Mouse (Mus musculus) monocyte, adult 2 months (primary cell): ENCODE data around the gene Dlg2.
"Not testable (repeated sequence)": the region's sequence is repeated elsewhere in the genome, so short reads cannot be mapped to it uniquely, and the experiment has no call there.

ENCODE experiments used
- DNase-seq, 2 experiments: peaks; one replicate each; pipeline ENCODE4 v3.0.0; 2022; ENCODE audit warnings: low spot score in 2 of 2, low read depth in 1 of 2

Gene Dlg2

GRCm38 (mm10) chr7:90825640-90826039 lies 349.2 kb downstream of the Dlg2 start:
- no peak for DNase-seq

- DNase-seq, result no peak
Observed at GRCm38 (mm10) chr7:90841276-90841675, 364.8 kb downstream of the Dlg2 start.

GRCm38 (mm10) chr7:90843345-90844293 lies 367.1 kb downstream of the Dlg2 start:
- no peak for DNase-seq

- DNase-seq, result not testable (repeated sequence)
Observed at GRCm38 (mm10) chr7:90876796-90877195, 400.3 kb downstream of the Dlg2 start.

- no peak for DNase-seq
Observed at GRCm38 (mm10) chr7:90882740-90883139, 406.3 kb downstream of the Dlg2 start.

GRCm38 (mm10) chr7:90886396-90887006 lies 410.0 kb downstream of the Dlg2 start:
- DNase-seq, result no peak

- no peak for DNase-seq
Observed at GRCm38 (mm10) chr7:90887007-90887720, 410.7 kb downstream of the Dlg2 start.

GRCm38 (mm10) chr7:90927441-90927840 lies 451.0 kb downstream of the Dlg2 start:
- DNase-seq, result no peak

GRCm38 (mm10) chr7:90940726-90941125 lies 464.3 kb downstream of the Dlg2 start:
- DNase-seq, result no peak

GRCm38 (mm10) chr7:90947073-90947472 lies 470.6 kb downstream of the Dlg2 start:
- no peak for DNase-seq

- DNase-seq, result no peak
Observed at GRCm38 (mm10) chr7:90949212-90949611, 472.7 kb downstream of the Dlg2 start.

- DNase-seq, result no peak
Observed at GRCm38 (mm10) chr7:90977241-90977640, 500.8 kb downstream of the Dlg2 start.

- DNase-seq, result no peak
Observed at GRCm38 (mm10) chr7:90982069-90982468, 505.6 kb downstream of the Dlg2 start.

- no peak for DNase-seq
Observed at GRCm38 (mm10) chr7:91010655-91011054, 534.2 kb downstream of the Dlg2 start.

GRCm38 (mm10) chr7:91044998-91045741 lies 568.7 kb downstream of the Dlg2 start:
- no peak for DNase-seq

GRCm38 (mm10) chr7:91045742-91046098 lies 569.2 kb downstream of the Dlg2 start:
- DNase-seq, result no peak

GRCm38 (mm10) chr7:91063297-91064040 lies 587.0 kb downstream of the Dlg2 start:
- DNase-seq, result no peak

- no peak for DNase-seq
Observed at GRCm38 (mm10) chr7:91071751-91072707, 595.6 kb downstream of the Dlg2 start.

- DNase-seq, result no peak
Observed at GRCm38 (mm10) chr7:91086071-91086470, 609.6 kb downstream of the Dlg2 start.
